Mouse (Mus musculus) ES-CJ7 (cell line): ENCODE measurements around the gene Hivep3.

Source experiments
- DNase-seq: peaks from one replicate; pipeline ENCODE4 v3.0.0; 2011; ENCODE audit warnings: low read depth, low spot score

Hivep3 gene

GRCm38 (mm10) chr4:119975242-119975641 is 241.7 kb downstream of the Hivep3 start:
- DNase-seq: no peak

DNA sequence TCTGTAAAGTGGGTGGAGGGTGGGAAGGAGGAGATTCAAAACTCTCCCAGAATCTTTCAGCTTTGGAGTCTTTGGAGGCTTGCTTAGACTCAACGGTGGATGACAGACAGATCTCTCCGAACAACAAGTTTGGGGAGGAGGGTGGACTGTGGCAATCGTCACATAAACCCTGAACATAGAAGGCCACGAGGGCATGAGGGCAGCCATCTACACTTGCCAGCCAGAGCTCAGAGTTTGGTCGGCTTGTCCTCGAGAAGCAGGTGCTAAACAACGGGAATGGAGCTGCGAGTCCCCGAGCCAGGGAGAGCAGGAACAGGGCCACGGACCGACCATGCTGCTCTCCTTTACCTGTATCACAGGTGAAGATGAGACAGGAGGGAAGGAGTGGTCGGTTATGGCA is 242.2 kb downstream of the Hivep3 start:
- DNase-seq: no peak

DNA sequence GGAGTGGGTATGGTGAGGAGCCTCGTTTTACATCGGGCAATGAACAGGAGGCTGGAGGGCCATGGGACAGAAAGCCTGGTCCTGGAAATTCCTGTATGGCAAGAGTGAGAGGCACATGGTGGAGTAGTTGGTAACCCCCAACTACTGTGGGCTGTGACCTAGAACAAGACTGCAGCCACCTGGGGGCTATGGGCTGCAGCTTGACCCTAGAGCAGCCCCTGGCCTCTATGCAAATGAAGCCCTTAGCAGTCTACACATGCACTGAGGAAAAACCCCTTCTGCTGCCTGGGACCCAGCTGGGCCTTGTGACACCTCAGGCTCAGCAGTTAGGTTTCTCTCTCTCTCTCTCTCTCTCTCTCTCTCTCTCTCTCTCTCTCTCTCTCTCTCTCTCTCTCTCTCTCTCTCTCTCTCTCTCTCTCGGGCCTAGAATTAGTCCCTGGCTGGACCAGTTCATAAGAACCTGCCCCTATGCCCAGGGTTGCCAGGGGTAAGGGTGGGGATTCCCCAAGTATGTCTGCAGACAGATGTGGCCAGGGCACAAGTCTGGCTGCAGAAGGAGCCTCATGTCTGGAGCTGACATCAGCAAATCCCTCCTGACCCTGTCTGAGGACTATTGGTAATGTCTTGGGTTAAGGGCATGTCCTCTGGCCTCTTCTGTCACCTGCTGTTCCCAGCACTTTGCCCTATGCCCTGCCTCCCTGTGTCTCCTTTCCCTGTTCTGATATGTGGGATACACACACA is 243.0 kb downstream of the Hivep3 start:
- no peak for DNase-seq

DNA sequence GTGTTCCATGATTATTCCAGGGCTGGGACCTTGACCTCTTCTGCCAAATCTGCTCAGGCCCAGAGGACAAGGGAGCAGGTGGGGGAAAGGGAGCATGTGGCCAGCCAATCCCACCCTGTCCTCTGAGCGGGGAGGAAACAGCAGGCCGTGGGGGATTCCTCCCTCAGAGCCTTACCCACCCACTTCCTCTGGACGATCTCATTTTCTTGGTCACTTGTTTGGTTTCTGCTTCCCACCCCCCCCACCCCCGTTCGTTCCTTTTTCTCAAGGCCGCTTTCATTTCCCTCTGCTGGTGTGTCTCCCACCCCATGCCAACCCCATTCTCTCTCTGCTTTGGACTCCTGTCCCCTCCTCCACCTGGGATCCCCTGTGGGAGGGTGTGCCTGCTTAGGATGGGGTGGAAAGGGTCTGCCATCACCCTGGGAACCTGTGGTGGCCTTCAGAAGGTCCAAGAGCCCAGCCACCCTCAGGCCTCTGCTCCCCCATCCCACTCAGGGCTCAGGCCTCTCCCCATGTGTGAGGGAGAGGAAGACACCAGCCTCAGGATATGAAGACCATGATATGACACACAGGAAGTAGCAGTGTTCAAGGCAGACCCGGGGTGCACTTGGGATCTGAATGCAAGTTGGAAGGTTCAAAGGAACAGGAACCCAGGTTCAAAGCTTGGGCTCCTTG is 244.4 kb downstream of the Hivep3 start:
- DNase-seq: no peak

GRCm38 (mm10) chr4:119979238-119979829 is 245.8 kb downstream of the Hivep3 start:
- DNase-seq: no peak

- DNase-seq: no peak
Measured at GRCm38 (mm10) chr4:119979918-119980317, 246.3 kb downstream of the Hivep3 start.

DNA sequence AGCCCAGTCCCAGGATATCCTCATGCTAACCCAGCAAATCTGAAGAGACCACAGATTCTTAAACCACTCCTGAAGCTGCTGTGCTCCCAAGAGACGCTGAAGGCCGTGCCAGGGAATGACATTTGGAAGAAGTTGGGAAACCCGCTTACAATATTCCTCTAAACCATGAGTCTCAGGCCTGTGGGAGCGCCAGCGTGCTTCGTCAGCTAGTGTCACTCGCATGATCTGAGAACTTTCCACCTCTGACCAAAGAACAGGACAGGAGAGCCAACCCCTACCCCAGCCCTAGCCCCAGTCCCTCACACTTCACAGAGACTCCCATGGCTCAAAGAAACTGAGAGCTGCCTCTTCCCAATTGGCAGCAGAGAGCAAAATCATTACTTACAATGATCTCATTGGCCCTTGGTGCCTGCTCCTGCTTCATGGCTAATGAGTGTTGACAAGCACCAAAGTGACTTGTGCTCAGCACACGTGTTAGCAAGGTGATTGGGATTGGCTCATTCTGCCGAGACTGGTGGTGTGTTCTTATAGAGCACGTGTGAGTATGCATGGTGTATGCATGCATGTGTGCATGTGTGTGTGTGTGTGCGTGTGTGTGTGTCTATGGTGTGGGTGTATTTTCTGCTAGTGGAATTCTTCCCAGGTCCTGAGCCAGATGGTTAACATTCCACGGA is 247.6 kb downstream of the Hivep3 start:
- no peak for DNase-seq

- DNase-seq: no peak
Measured at GRCm38 (mm10) chr4:119986065-119986464, 252.5 kb downstream of the Hivep3 start.

GRCm38 (mm10) chr4:119986580-119987291 is 253.2 kb downstream of the Hivep3 start:
- no peak for DNase-seq

- no peak for DNase-seq
Measured at GRCm38 (mm10) chr4:119987376-119988087, 253.9 kb downstream of the Hivep3 start.

DNA sequence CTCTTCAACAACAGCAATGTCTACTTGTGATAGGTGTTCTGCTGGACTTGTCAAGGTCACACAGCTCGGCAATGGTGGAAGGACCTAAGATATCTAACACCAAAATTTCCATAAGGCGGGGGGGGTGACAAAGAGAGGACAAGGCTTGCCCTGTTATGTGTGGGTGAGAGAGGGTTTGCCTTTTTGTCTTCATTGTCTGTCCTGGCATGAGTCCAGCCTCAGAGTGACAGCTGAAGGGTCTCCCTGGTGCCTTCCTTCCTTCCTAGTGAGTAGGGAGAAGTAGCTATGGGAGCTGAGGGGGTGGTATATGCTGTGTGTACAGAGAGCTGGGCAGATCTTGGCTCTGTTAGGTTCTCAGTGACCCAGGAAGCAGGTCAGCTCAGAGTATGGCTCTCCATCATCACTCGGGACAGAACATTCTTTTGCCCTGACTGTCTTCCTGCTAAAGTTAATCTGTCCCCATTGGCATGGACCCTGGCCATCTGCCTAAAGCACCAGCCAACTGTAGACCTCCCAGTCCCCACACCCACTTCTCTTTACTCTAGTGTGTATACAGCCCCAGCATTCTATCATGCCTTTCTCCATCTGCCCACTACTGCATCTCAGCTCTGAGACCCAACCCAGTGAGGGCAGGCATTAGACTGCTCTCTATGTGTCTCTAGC is 255.6 kb downstream of the Hivep3 start:
- DNase-seq: no peak

GRCm38 (mm10) chr4:119990346-119990745 is 256.8 kb downstream of the Hivep3 start:
- no peak for DNase-seq

GRCm38 (mm10) chr4:119990841-119991240 is 257.3 kb downstream of the Hivep3 start:
- no peak for DNase-seq

GRCm38 (mm10) chr4:119991758-119992157 is 258.2 kb downstream of the Hivep3 start:
- DNase-seq: no peak

GRCm38 (mm10) chr4:119996377-119996776 is 262.8 kb downstream of the Hivep3 start:
- DNase-seq: peak; percentile 5

DNA sequence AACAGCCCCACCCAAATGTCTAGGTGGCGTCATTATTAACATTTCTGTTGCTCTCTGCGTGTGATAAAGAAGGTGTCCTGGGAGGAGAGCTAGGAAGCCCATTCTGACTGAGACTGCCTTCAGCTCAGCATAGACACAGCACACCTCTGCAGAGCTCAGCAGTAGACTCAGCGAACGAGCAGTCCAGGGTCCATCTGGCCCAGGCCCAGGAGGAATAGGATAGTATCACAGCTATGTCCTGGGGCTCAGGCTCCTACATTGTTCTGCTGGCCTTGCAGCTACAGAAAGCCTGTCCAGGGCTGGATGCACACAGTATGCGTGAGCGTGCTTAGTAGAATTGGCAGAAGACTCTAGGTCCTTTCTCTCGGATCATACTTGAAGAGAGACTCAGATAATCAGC is 263.8 kb downstream of the Hivep3 start:
- no peak for DNase-seq

GRCm38 (mm10) chr4:119998911-119999310 is 265.3 kb downstream of the Hivep3 start:
- no peak for DNase-seq

DNA sequence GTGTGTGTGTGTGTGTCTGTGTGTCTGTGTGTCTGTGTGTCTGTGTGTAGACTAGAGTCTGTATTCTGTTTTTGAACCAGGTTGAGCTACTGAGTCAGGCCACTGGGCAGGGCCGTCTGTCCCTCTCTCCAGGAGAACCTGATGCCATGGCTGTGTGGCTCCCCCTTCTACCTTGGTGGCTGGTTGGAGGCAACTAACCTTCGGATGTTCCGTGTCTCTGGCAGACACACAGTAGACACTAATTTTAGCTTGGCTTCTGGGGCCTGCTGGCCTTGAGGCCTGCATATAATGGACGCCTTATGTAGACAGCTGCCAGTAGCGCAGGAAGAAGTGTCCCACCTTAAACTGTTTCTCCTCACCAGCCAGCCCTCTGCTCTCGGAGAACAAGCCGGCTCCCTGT is 267.3 kb downstream of the Hivep3 start:
- no peak for DNase-seq

GRCm38 (mm10) chr4:120003006-120003405 is 269.4 kb downstream of the Hivep3 start:
- peak; percentile 11 for DNase-seq

DNA sequence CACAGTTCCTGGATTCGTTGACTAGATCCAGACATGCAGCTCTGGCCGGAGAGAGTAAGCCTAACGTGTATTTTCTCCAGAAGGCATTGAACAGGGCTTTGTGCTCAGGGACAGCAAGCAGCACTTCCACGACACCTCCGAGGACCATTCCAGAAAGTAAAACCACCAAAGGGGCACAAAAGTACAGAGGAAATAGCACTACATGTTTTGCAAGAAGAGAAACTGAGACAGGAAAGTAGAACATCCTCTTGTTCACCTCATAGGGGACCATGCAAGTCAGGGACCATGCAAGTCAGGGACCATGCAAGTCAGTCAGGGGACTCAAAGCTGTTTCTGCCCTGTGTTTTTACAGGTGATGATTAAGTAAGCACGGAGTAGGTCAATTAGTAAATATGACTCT is 272.5 kb downstream of the Hivep3 start:
- no peak for DNase-seq
